Mouse (Mus musculus) C2C12 (cell line): ENCODE data around the gene CN725425.

Experiments
- CEBPB ChIP-seq: IDR thresholded peaks from one replicate; pipeline ENCODE4 v1.6.1; 2011; ENCODE audit warnings: low read depth, mild to moderate bottlenecking, control low read depth, moderate library complexity
- CTCF ChIP-seq: IDR thresholded peaks from one replicate; pipeline ENCODE4 v1.5.1; 2011; ENCODE audit not compliant: control insufficient read depth, insufficient read depth, insufficient read length
- FOSL1 ChIP-seq: IDR thresholded peaks from one replicate; pipeline ENCODE4 v1.8.0; 2011; ENCODE audit warnings: mild to moderate bottlenecking, low read length; ENCODE audit not compliant: poor library complexity, insufficient read depth, severe bottlenecking
- MAX ChIP-seq: IDR thresholded peaks from one replicate; pipeline ENCODE4 v1.6.1; 2011; ENCODE audit warnings: mild to moderate bottlenecking, control low read depth
- USF1 ChIP-seq: IDR thresholded peaks from one replicate; pipeline ENCODE4 v1.6.1; 2011; ENCODE audit warnings: low read depth, mild to moderate bottlenecking, control low read depth, moderate library complexity

DNA sequence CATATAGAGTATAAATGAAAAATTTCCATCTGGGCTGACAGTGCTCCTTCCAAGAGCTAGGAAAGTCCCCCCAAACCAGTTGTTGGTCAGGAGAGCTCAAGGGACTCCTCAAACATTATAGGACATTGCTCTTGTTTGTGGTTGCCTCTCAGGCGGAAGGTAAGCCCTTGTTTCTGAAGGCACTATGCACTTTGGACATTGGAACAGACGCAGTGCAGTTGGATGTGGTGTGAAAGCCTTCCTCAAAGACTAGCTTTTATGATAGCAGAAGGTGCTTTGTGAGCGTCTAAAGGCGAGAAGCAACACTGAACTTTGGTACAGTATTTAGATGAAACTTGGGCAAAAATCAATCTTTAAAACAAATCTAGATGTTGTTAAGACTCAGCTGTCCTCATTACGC lies 7.2 kb downstream of the CN725425 start:
- no peak for TF ChIP-seq CTCF
- no peak for TF ChIP-seq CEBPB
- no peak for TF ChIP-seq MAX
- TF ChIP-seq USF1 = no peak
- TF ChIP-seq FOSL1 = no peak
